Mouse (Mus musculus): ENCODE measurements around the gene Tmem33. TPM values are rescaled to one million over a fixed set of nuclear protein-coding genes. Genes with fewer than 3 reads are reported as not detected.

The Tmem33 gene
- 24.9 to 49.5 TPM (median 30.6 TPM) in 3 replicates for total RNA-seq (2017)

DNA sequence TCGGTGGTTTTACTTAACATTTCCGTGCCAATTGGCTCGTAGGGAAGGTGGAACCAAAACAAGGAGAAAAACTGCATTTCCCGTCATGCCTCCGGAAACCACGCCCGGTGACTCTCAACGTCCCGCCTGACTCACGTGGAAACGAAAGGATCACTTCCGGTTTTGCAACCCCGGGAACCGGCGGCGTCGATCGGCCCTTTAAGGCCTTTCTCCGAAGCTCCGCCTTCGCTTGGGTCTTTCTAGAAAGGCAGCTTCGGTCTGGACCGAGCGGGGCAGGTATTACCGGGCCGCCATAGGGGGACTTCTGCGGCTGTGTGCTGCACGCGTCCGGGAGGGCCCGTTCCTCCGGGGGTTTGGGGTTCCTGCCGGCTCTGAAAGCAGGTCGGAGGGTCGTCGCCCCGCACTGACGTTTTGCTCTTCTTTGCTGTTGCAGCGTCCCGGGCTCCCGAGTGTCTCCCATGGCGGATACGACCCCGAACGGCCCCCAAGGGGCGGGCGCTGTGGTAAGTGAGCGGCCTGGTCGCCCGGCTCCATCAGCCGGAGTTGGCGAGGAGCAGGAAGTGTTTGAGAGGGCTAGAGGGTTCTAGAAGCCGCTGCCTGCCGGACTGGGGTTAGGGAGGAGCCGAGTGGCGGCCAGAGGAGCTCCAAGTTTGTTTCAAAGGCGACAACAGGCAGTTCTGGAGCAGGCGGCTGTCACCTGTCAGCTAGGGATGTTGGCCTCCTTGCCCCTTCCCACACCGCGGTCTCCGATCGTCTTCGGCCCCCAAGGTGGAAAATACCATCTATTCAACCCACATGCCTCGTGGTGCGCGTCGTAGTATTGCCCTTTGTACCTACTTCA lies at the start of gene Tmem33:
Tmem33 (plus strand) TSS at position 35 of the 841 bp plus-strand sequence.
- peak; percentile 93 for ATAC-seq (replicated peaks; ENCODE audit: insufficient number of reproducible peaks, low FRiP score, low TSS enrichment, poor library complexity, severe bottlenecking)

DNA sequence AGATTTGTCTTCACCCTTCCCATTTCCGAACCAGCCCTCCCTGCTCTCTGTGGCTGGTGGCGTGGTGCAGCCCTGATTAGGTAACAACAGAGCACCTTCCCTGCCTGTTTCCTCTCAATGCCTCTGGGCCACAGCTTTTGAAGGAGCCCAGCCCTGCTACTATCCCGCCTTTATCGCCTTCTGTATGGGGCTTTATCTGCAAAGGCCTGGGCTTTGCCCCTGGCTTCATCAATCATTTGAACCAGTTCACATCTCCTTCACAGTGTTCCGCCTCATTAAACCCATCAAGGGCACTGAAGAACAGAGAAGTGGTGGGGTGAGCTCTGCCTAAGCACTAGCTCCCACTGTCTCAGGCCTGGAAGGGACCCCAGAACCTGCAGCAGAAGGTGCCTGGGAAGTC lies 47.2 kb upstream of the Tmem33 start:
- ATAC-seq (replicated peaks; ENCODE audit: insufficient number of reproducible peaks, low FRiP score, low TSS enrichment, poor library complexity, severe bottlenecking) = no peak

DNA sequence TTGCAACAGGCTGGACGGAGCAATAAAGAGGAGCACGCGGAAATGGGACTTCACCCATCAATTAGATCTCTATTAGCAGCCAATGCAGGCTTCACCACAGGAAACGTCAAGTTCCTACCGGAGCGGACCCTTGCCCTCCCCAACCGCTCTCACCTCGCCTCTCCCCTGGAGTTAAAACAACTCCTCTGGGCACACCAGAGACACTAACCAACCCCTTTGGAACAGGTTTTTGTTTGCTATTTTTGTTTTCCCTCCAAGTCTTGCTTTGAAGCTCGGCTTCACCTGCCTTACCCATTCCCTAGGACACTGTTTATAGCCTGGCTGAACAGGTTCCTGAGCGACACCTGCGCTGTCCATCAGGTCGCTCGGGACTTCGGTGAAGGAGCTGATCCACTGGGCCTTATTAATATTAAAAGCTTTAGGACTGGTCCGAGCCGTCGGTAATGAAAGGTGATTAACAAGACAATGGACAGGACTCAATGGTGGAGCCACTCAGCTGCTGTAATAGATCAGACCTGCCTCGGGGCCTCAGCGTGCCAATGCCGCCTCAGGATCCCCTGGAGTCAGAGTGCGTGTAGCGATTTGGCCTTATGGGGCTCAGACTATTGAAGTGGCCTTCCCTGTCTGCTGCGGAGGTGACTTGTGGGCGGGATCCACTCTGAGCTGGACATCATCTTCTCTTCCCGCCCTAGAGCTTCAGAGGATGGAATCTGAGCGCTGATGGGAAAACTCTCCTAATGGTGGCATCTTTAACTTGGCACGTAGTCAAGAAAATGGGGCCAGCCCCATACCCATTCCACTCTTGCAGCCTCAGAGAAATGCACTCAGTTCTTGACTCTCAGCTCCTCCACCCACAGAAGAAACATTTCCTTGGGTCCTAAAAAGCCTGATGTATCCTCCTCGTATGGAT lies 45.0 kb upstream of the Tmem33 start:
- ATAC-seq (replicated peaks; ENCODE audit: insufficient number of reproducible peaks, low FRiP score, low TSS enrichment, poor library complexity, severe bottlenecking) = no peak

DNA sequence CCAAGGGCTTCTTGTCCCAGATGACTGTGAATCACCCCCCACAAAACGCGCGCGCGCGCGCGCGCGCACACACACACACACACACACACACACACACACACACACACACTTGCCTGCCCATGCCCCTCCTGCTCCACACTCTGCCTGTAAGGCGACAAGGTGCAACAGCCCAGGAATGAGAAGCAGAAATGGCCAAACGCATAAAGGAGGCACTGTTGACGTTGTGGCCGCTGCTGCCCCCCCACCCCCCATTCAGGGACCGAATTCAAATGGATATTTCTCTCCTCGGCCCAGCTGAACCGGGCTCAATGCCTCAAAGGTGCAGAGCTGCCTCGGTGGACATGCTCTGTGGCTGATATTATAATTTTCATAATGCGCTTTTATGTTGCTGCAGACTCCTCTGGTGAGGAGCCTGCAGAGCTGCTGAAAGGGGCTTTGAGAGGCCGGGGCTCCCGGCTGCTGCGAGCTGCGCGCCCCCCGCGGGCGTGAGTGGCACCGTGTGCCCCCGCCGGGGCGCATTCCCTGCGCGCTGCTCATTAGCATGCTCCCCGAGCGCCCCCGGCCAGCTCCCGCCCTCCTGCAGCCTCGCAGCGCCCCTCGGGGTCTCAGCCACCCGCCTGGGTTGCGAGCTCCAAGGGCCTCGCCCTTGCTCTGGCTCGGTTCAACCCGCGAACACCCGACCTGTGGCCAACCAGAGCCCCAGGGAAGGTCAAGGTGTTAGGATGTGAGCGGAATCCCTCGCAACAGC lies 44.2 kb upstream of the Tmem33 start:
- no peak for ATAC-seq (replicated peaks; ENCODE audit: insufficient number of reproducible peaks, low FRiP score, low TSS enrichment, poor library complexity, severe bottlenecking)

DNA sequence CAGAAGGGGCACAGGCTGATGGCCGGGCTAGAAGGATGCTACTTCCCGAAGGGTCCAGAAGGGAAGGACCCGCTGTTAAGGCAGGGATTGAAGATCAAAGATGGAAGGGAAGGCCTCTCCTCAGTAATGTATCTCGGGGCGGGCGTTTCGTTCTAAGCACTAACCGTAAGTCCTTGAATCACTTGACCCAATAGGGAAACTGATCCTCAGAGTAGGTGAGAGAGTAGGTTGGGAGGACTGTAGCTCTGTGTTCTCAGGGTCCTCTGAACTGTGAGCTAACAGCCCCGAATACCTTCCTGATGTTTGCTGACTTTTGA lies 43.6 kb upstream of the Tmem33 start:
- no peak for ATAC-seq (replicated peaks; ENCODE audit: insufficient number of reproducible peaks, low FRiP score, low TSS enrichment, poor library complexity, severe bottlenecking)

DNA sequence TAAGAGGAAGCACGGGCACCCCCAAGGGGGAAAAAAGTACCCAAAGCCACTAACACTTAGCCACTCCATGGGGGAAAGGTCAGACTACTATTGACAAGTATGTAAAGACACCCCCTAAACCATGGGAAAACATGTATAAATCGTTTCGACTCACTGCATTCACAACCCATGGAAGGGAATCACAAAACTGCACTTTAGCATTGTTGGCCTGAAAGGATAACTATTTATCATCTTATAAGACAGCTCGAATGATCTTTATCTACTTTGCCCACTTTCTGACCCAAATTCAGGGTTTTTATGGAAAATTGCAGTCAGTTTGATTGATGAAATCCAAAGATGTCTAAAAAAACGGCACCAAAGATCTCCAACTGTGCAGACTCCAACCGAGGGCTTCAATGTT lies 38.5 kb upstream of the Tmem33 start:
- no peak for ATAC-seq (replicated peaks; ENCODE audit: insufficient number of reproducible peaks, low FRiP score, low TSS enrichment, poor library complexity, severe bottlenecking)

DNA sequence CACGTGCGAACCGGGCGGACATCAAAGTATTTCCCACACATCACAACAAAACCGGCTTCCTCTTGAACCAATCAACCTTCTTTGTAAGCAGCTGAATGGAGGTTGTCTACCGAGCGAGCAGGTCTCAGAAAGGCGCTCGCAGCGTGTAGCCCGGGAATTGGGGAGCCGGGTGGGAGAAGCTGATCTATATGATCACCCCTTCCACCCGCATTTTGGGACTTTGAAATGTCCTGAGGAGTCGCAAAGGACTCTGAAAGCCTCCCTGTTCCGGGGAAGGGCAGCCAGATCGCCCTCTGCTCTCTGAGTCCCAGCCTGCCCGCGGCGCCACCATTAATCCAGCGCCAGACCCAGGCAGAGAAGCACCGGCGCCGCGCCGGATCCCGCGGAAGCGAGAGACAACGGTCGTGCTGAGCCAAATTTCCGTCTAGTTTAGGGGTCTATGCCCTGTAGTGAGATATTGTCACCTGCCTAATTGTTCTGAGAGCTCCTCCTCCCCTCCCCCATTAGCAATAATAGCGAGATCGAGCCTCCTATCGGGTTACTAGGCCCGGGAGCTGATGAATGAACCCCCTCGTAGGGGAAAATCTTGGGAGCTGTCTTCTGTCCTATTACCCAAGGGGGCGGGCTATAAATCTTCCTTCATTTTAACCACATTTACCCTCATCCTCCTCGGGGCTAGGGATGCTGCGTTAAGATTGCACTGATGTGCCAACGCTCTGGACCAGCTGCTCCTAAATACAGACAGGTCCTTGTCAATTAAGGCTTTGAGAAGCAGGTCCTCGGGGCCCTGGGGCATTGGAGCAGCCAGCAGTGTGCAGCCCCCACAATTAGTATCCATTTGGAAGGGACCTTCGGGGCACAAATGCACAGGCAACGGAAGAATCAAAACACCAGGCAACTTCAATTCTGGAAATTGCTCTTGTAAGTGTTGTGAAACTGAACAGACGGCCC lies 37.6 kb upstream of the Tmem33 start:
- ATAC-seq (replicated peaks; ENCODE audit: insufficient number of reproducible peaks, low FRiP score, low TSS enrichment, poor library complexity, severe bottlenecking) = no peak

DNA sequence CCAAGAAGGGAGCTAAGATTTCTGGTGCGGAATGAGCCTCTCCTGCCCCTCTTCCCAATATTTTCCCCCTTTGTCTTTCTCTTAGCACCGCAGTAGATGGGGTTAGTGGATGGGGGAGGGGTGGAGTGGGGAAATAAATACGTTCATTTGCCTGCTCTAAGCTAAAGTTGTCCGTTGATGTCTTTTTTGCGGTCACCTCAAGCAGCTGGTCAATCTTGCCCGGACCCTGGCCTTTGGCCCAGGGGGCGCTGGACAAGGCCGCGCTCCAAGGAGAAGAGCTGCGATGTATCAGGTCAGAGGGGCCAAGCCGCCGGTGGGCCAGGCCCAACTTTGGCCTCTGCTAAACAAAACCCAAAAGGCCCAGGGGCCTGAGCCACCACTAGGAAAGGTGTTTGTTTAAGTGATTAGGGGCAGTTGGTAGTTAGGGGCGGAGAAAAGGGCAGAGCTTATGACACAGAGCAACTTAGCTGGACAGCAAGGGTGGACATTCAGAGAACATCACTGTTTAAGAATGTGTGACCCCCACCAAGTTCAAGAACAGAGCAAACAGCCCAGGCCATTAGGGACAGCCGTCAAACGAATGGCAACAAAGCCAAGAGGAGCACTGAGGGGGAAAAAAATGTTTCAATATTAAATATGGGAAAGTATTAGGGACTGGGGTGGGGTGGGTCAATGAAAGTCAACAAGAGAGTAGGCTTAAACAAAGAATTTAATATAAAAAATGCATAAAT lies 36.8 kb upstream of the Tmem33 start:
- ATAC-seq (replicated peaks; ENCODE audit: insufficient number of reproducible peaks, low FRiP score, low TSS enrichment, poor library complexity, severe bottlenecking) = no peak

DNA sequence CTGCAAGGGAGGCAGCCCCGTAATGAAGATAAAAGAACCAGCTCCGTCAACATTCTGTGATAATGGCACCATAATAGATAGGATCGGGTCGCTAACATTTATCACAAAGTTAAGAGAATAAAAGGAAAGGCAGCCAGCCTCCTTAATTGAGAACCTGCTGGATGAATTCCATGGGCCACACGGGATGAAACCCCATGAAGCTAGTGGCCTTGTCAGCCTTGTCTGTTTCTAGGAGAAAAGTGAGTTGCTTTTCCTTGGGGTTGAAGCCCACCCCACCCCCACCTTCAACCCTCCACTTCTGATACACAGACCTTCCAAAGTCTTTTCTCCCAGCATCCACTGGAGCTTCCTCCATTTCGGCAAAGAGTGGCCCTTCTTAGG lies 36.3 kb upstream of the Tmem33 start:
- no peak for ATAC-seq (replicated peaks; ENCODE audit: insufficient number of reproducible peaks, low FRiP score, low TSS enrichment, poor library complexity, severe bottlenecking)

DNA sequence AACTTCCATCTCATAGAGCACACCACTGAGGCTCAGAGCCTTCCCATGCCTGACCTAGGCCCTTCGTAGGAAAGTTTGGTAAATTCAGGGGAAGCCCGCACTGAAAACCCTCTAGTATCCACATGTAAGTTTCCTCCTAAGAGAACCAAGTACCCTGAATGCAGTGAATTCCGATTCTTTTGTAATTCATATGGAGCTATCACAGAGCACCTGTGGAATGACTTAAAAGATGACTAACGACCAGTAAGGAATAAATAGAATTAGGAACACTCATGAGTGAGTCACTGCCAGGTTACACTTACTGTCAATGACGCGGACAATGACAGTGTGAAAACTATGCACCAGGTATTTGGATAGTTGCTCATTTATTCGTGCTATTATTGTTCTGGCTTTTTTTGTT lies 34.6 kb upstream of the Tmem33 start:
- ATAC-seq (replicated peaks; ENCODE audit: insufficient number of reproducible peaks, low FRiP score, low TSS enrichment, poor library complexity, severe bottlenecking) = no peak

DNA sequence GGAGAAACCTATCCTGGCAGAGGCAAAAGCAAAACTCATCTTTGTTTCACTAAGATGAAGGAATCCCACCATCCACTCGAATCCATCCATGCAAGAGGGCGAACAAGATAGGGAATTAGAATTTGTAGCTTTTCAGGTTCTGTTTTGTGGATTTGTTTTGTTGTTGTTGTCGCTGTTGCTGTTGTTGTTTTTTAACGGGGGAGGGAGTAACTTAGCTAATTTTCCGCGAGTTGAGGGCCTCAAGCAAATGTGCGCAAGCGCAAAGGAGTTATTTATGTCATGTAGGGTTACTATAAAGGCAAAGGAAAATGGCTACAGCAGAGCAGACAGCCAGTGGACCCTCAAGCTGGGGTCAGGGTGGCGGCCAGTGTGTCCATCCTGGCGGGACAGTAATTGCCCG lies 33.1 kb upstream of the Tmem33 start:
- ATAC-seq (replicated peaks; ENCODE audit: insufficient number of reproducible peaks, low FRiP score, low TSS enrichment, poor library complexity, severe bottlenecking) = no peak

DNA sequence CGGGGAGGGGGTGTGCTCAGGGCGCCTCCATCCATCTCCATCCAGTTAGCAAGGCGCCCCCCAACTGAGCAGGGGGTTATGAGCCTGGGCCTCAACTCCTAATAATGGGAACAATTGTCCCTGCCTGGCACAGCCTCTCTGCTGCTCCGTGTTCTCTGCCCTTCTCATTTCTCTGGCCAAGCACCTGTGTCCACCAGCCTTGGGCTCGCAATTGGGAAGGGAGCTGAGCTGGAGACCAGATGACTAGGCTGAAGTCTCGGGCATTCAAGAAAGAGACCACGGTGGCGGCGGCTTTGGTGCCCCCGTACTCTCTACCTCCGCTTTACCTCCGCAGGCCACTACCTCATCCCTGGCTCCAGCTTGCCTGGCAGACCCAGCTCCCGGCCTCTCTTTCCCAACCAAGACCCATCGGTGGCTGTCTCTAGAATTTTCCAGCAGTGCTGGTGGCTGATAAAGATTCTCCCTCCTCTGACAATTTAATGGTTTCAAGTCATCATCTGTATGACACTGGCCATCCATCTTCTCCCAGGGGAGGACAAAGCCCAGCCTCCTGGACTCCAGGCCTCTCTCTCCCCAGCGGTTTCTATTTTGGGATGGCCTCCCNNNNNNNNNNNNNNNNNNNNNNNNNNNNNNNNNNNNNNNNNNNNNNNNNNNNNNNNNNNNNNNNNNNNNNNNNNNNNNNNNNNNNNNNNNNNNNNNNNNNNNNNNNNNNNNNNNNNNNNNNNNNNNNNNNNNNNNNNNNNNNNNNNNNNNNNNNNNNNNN lies 32.5 kb upstream of the Tmem33 start:
- ATAC-seq (replicated peaks; ENCODE audit: insufficient number of reproducible peaks, low FRiP score, low TSS enrichment, poor library complexity, severe bottlenecking) = no peak

DNA sequence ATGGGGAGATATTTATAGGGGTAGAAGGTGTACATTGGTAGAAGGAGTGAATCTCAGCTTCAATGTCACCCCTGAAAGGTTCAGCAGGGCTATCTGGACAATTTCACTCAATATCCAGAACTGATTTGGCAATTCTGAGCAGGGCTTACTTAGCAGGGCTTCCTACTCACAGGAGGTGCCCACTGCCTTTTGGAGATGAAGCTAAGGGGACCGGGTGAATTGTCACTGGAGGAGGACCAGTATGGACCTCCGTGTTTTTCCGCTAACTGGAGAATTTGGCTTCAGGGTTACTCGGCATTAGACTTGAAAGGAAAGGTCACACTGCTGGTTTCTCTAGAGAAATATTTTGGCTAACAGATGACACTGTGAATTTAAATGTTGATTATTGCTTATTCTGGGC lies 25.7 kb upstream of the Tmem33 start:
- ATAC-seq (replicated peaks; ENCODE audit: insufficient number of reproducible peaks, low FRiP score, low TSS enrichment, poor library complexity, severe bottlenecking) = no peak

DNA sequence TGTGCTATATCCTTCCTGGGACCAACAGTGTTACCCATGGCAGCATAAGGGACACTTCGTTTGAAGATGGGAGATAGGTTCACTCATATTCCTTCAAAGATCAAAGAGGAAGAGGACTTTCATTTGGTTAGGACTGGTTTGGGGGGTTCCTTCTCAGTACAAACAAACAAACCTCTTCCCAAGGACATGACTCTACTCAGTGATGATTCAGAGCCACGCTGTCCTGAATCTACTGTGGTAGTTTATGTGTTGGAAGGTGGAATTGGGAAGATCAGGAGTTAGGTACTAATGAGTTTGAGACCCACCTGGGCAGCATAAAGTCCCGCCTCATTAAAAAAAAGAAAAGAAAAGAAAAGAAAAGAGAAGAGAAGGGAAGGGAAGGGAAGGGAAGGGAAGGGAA lies 24.9 kb upstream of the Tmem33 start:
- ATAC-seq (replicated peaks; ENCODE audit: insufficient number of reproducible peaks, low FRiP score, low TSS enrichment, poor library complexity, severe bottlenecking) = no peak

DNA sequence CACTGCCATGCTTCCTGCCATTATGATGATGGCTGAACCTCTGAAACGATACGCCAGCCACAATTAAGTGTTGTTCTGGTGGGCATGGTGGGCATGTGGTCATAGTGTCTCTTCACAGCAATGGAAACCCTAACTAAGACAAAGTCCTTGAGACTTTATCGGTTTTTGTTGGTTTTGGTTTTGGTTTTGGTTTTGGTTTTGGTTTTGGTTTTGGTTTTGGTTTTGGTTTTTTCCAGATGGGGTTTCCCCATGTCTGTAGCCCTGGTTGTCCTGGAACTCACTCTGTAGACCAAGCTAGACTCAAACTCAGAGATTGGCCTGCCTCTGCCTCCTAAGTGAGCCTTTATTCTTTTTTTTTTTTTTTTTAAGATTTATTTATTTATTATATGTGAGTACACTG lies 23.8 kb upstream of the Tmem33 start:
- ATAC-seq (replicated peaks; ENCODE audit: insufficient number of reproducible peaks, low FRiP score, low TSS enrichment, poor library complexity, severe bottlenecking) = no peak

DNA sequence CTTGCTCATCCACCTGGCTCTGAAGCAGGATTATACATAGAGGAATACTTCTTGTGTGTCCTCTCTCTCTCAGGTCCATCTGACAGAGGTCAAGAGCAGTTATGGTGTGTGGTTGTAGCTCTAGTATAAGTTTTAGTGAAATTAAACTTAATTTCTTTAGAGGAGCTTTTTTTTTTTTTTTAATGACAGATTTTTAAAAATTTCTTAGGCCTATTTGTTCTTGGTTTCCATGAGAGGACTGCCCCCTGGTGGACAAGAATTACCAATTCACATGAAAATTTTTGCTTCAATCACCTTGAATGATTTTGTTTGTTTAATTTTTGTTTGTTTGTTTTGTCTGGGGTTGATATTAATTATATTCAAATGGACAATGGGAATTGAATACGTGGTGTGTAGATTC lies 22.1 kb upstream of the Tmem33 start:
- no peak for ATAC-seq (replicated peaks; ENCODE audit: insufficient number of reproducible peaks, low FRiP score, low TSS enrichment, poor library complexity, severe bottlenecking)

DNA sequence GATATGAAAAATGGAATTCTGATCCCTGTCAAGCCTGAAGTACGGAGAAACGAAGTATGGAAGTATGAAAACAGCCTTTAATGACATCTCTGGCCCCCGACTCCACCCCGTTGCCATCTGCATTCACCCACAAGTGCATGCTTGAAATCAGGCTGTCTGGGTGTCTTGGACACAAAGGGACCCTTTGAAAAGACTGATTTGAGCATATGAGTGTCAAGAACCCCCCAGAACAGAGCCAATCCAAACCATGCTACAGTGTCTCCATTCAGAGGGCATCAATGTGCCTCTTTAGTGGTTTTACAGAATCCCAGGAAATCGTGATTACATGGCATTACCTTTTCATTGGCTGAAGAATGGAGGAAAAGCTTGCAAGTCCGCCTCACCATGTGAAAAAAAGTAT lies 18.7 kb upstream of the Tmem33 start:
- ATAC-seq (replicated peaks; ENCODE audit: insufficient number of reproducible peaks, low FRiP score, low TSS enrichment, poor library complexity, severe bottlenecking) = no peak
